ENCODE assay signal across 8 mouse cellular contexts in the genomic region with DNA sequence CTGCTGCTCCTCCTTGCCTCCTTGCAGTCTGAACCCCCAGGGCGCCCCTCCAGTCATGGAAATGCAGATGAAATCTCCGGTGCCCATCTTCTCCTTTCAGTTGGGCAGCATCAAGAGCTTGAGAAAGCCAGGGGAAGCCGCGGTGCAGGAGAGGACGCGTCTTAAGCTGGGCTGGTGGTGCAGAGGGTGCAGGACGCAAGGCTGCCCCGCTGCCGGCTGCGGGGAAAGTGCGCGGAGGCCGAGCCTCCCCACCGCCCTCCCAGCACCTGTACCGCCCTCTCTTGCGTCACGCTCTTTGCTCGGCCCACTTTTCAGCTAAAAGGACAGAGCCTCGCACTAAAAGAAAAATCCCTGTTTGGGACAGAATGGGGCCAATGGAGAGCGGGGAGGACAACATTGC. TPM values are rescaled to one million over a fixed set of nuclear protein-coding genes. Genes with fewer than 3 reads are reported as not detected.
DNase-seq lines count a peak whose midpoint lies in the region; ATAC-seq lines count a peak whose summit lies in the region.

A gene (minus strand): TSS at position 229 of the 400 bp plus-strand sequence.

- peak within 1 kb of the TSS; percentile 87 for H3K4me2 ChIP-seq in hindbrain, embryonic 14.5 days (replicated peaks)

- H3K27me3 ChIP-seq in hindbrain, embryonic 14.5 days (ENCODE audit: control insufficient read depth, insufficient read depth, low read length) = 0 out of 2 replicates have a peak, but pooled peaks cover 11% of the 10 kb centered on the region

- peak; percentile 84; the same call in 1 of the 2 replicates for ATAC-seq in hindbrain, embryonic 14.5 days (ENCODE audit: low FRiP score)
- ATAC-seq in monocyte, adult 5-6 weeks (replicated peaks; ENCODE audit: insufficient number of reproducible peaks, low FRiP score, low TSS enrichment, poor library complexity, severe bottlenecking) = no peak

- WGBS in hindbrain, embryonic 14.5 days = under 1% methylated on average over 20 of the region's 20 CpGs

- peak within 1 kb of the TSS; percentile 47 for H3K9ac ChIP-seq in hindbrain, embryonic 14.5 days

- DNase-seq in R1 (ENCODE audit: low read depth, low spot score) = peak; percentile 75
- DNase-seq in cerebellum, postnatal 36 days = peak; percentile 19 to 27
- peak; percentile 29 to 45 for DNase-seq in gastrocnemius, adult 8-10 months (ENCODE audit: low spot score in 2 of 2)
- peak; percentile 45 for DNase-seq in hindbrain, embryonic 14.5 days (ENCODE audit: low spot score)
- DNase-seq in layer of hippocampus, postnatal 36 days = peak; percentile 35 to 54
- peak; percentile 57 for DNase-seq in lung, postnatal 25 days (ENCODE audit: low spot score)
- DNase-seq in retina, postnatal 7 days (ENCODE audit: low read depth, low spot score) = peak; percentile 35

- H3K27ac ChIP-seq in hindbrain, embryonic 14.5 days = no peak within 1 kb of the TSS

- H3K36me3 ChIP-seq in hindbrain, embryonic 14.5 days (replicated peaks; ENCODE audit: control insufficient read depth, insufficient read depth) = no peaks in the 10 kb centered on the region

- H3K9me3 ChIP-seq in hindbrain, embryonic 14.5 days (ENCODE audit: control insufficient read depth, low read length) = no peaks in the 10 kb centered on the region

- H3K4me3 ChIP-seq in hindbrain, embryonic 14.5 days (replicated peaks; ENCODE audit: low read length) = peak within 1 kb of the TSS; percentile 42

- H3K4me1 ChIP-seq in hindbrain, embryonic 14.5 days (replicated peaks; ENCODE audit: control insufficient read depth, insufficient read depth, low read length) = 0 out of 2 replicates have a peak, but pooled peaks cover 7% of the 10 kb centered on the region

RNA-seq across cellular contexts. Expression of the gene that starts here (rescaled TPM):
- total RNA-seq in gastrocnemius, adult 8-10 months (2022) = 100 to 1,000 TPM; 229 to 273 (median 251) TPM
- polyA plus RNA-seq in hindbrain, embryonic 14.5 days (2014; fragmentation: Nextera tagmentation; extraction: Ambion mirVana) = 1.5 and 2.0 TPM in 2 replicates
- total RNA-seq in layer of hippocampus, postnatal 36 days (2021) = 1 to 10 TPM; 3.8 TPM
- total RNA-seq in monocyte, adult 5-6 weeks (2017) = 0.39 TPM in 1 of 3 replicates, not detected in the others

Comparison
In these comparisons a context has a peak if more than half of its experiments do, and no peak if none do; other contexts are left out.
1. RNA of the gene that starts here (total RNA-seq): 229 to 273 TPM in gastrocnemius, adult 8-10 months; 3.8 TPM in layer of hippocampus, postnatal 36 days and 0.39 TPM in monocyte, adult 5-6 weeks; every median in the first group is over 10 times any median in the second.
2. DNase-seq: peak in every context shown above with its lines; median percentile 75 in R1; 57 in lung, postnatal 25 days; 45 in hindbrain, embryonic 14.5 days; 44 in layer of hippocampus, postnatal 36 days; 37 in gastrocnemius, adult 8-10 months; 35 in retina, postnatal 7 days; 23 in cerebellum, postnatal 36 days.